Mouse (Mus musculus): ENCODE data around the gene Grifin. TPM values are rescaled to one million over a fixed set of nuclear protein-coding genes. Genes with fewer than 3 reads are reported as not detected.
A peak's percentile ranks its signal among the peaks of the same experiment; 100 is the strongest.

The Grifin gene
- polyA plus RNA-seq, 1 experiment from 2014 or later: not detected

DNA sequence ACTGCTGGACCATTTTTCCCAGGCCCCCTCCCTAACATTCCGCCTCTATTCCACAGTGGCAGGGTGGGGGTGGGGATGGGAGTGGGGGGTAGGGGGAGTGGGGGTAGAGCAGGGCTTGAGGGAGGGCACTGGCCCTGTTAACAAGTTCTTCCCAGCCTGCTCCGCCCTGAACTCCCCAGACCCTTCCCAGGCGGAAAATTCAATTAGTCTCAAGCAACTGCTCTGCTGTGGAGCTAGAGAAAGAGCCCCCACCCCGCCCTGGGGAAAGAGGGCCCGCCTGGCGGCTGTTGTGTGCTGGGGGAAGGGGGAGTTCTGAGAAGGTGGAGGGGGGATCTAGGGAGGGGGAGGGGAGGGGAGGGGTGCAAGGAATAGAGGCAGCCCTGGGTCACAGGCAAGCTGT lies 14.9 kb upstream of the Grifin start:
- H3K27ac ChIP-seq (replicated peaks; ENCODE audit: low read depth, low read length): no peak overlapping the region
- DNase-seq (peak; percentile 79), ATAC-seq (ENCODE audit: low FRiP score, low TSS enrichment) (peak; percentile 67)
- H3K4me1 ChIP-seq (ENCODE audit: control insufficient read depth, insufficient read depth, low read length): peaks cover 50% of the 10 kb centered on the region
- WGBS: 3% methylated on average over 6 of the region's 6 CpGs
- H3K9ac ChIP-seq (replicated peaks; ENCODE audit: low read length): no peak overlapping the region
- H3K27me3 ChIP-seq (ENCODE audit: control insufficient read depth, insufficient read depth, low read length): no peaks in the 10 kb centered on the region
- no peak overlapping the region for H3K4me2 ChIP-seq (ENCODE audit: low read length)
- H3K4me3 ChIP-seq (replicated peaks; ENCODE audit: low read depth, low read length): no peak overlapping the region
- H3K9me3 ChIP-seq (ENCODE audit: control insufficient read depth, low read length): no peaks in the 10 kb centered on the region
- H3K36me3 ChIP-seq (ENCODE audit: control insufficient read depth, insufficient read depth, low read length): no peaks in the 10 kb centered on the region

DNA sequence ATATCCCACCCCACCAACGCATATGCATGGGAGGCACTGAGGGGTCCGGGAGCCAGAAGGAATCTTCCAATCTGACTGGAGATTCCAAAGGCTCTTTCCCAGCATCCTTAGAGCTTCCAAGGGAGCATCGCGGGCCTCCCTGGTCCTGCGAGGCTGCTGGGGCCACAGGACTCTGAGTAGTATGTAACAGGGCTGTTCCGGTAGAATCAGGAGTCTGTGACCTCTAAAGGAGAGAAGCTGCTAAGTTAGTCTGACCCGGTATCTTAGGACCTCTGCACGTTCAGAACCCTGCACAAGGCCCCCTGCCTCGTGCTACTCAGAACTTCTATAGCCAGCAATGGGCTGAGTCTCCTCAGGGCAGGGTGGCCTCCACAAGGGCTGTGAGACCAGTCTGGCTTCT lies 14.3 kb upstream of the Grifin start:
- no peak for ATAC-seq (ENCODE audit: low FRiP score, low TSS enrichment)
- no peak overlapping the region for H3K9ac ChIP-seq (replicated peaks; ENCODE audit: low read length)

DNA sequence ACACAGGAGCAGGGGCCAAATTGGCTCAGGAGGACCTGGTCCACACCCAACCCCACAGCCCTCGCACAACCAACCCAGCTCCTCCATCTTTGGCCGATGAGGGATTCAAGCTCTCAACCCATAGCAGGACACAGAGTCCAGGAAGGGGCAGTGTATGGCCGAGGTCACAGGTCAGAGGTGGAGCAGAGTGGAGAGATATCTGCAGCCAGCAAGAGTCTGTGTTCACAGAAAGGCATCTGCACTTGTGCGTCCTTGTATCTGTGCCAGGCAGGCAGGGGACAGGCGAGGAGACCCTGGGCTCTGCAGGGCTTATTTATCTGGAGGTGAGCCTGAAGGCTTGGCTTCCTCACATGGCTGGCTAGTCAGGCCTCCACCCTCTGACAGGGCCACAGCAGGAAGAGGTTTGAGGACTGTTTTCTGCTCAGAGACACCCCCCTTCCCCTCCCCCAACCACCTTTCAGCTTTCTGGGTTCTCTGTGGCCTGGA lies 10.6 kb upstream of the Grifin start:
- 74% methylated on average over 5 of the region's 5 CpGs for WGBS

More for the DNA sequence above, 14.3 kb upstream of the Grifin start:
- no peak for DNase-seq
- H3K4me2 ChIP-seq (ENCODE audit: low read length): no peak overlapping the region
- H3K4me1 ChIP-seq (ENCODE audit: control insufficient read depth, insufficient read depth, low read length): peaks cover 45% of the 10 kb centered on the region
- 14% methylated on average over 9 of the region's 9 CpGs for WGBS
- H3K36me3 ChIP-seq (ENCODE audit: control insufficient read depth, insufficient read depth, low read length): no peaks in the 10 kb centered on the region
- H3K27me3 ChIP-seq (ENCODE audit: control insufficient read depth, insufficient read depth, low read length): no peaks in the 10 kb centered on the region
- H3K4me3 ChIP-seq (replicated peaks; ENCODE audit: low read depth, low read length): no peak overlapping the region
- no peak overlapping the region for H3K27ac ChIP-seq (replicated peaks; ENCODE audit: low read depth, low read length)
- H3K9me3 ChIP-seq (ENCODE audit: control insufficient read depth, low read length): no peaks in the 10 kb centered on the region

DNA sequence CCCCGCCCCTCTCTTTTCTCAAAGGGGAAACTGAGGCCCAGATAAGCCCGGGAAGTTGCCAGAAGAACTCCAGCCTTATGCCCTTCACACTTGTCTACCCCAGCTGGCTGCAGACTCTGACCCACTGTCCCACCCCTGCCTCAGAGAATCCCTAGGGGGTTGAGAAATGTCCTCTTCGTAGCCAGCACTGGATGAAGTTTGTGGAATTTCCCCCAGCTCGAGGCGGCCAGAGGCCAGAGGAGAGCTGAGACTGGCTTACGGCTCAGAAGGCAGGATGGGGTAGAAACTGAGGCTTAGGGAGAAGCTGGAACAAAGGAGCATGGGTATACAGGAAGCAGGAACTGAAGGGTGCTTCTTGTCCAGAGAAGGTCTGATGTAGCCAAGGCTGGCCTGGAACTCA lies 7.7 kb upstream of the Grifin start:
- no peak overlapping the region for H3K9ac ChIP-seq (replicated peaks; ENCODE audit: low read length)
- 85% methylated on average over 6 of the region's 6 CpGs for WGBS
- no peaks in the 10 kb centered on the region for H3K9me3 ChIP-seq (ENCODE audit: control insufficient read depth, low read length)
- no peak overlapping the region for H3K4me3 ChIP-seq (replicated peaks; ENCODE audit: low read depth, low read length)
- no peaks in the 10 kb centered on the region for H3K36me3 ChIP-seq (ENCODE audit: control insufficient read depth, insufficient read depth, low read length)
- ATAC-seq (ENCODE audit: low FRiP score, low TSS enrichment) (no peak), DNase-seq (no peak)
- no peaks in the 10 kb centered on the region for H3K27me3 ChIP-seq (ENCODE audit: control insufficient read depth, insufficient read depth, low read length)
- no peak overlapping the region for H3K27ac ChIP-seq (replicated peaks; ENCODE audit: low read depth, low read length)
- no peaks in the 10 kb centered on the region for H3K4me1 ChIP-seq (ENCODE audit: control insufficient read depth, insufficient read depth, low read length)
- no peak overlapping the region for H3K4me2 ChIP-seq (ENCODE audit: low read length)

More for the DNA sequence above, 10.6 kb upstream of the Grifin start:
- Histone ChIP-seq H3K9me3 (ENCODE audit: control insufficient read depth, low read length) (no peaks in the 10 kb centered on the region), H3K36me3 (ENCODE audit: control insufficient read depth, insufficient read depth, low read length) (no peaks in the 10 kb centered on the region), H3K27ac (replicated peaks; ENCODE audit: low read depth, low read length) (no peak overlapping the region), H3K27me3 (ENCODE audit: control insufficient read depth, insufficient read depth, low read length) (no peaks in the 10 kb centered on the region), H3K4me2 (ENCODE audit: low read length) (no peak overlapping the region), H3K4me3 (replicated peaks; ENCODE audit: low read depth, low read length) (no peak overlapping the region), H3K9ac (replicated peaks; ENCODE audit: low read length) (no peak overlapping the region), H3K4me1 (ENCODE audit: control insufficient read depth, insufficient read depth, low read length) (peaks cover 17% of the 10 kb centered on the region)
- ATAC-seq (ENCODE audit: low FRiP score, low TSS enrichment) (no peak), DNase-seq (no peak)

DNA sequence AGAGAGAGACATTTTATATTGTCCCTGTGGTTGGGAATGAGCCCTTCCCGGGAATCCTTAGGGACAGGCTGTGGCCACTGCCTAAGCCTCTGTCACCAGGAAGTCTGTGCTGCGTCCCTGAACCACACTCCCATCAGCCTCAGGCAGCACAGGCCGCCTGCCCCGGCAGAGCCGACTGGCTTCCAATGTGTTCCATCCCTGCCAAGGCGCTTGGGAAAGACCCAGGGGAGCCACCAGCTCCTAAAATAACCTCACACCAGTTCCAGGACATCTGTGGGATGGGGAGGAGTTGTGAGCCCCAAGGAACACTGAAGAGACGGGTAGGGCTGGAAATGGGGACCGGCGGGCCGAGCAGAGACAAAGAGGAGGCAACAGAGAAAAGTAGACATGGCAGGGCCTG lies 6.8 kb upstream of the Grifin start:
- Histone ChIP-seq H3K4me1 (ENCODE audit: control insufficient read depth, insufficient read depth, low read length) (no peaks in the 10 kb centered on the region), H3K4me3 (replicated peaks; ENCODE audit: low read depth, low read length) (no peak overlapping the region), H3K36me3 (ENCODE audit: control insufficient read depth, insufficient read depth, low read length) (no peaks in the 10 kb centered on the region), H3K4me2 (ENCODE audit: low read length) (no peak overlapping the region), H3K27ac (replicated peaks; ENCODE audit: low read depth, low read length) (no peak overlapping the region), H3K9me3 (ENCODE audit: control insufficient read depth, low read length) (no peaks in the 10 kb centered on the region), H3K9ac (replicated peaks; ENCODE audit: low read length) (no peak overlapping the region), H3K27me3 (ENCODE audit: control insufficient read depth, insufficient read depth, low read length) (no peaks in the 10 kb centered on the region)
- ATAC-seq (ENCODE audit: low FRiP score, low TSS enrichment): no peak
- whole genome bisulfite sequencing: 58% methylated on average over 10 of the region's 10 CpGs
- no peak for DNase-seq

DNA sequence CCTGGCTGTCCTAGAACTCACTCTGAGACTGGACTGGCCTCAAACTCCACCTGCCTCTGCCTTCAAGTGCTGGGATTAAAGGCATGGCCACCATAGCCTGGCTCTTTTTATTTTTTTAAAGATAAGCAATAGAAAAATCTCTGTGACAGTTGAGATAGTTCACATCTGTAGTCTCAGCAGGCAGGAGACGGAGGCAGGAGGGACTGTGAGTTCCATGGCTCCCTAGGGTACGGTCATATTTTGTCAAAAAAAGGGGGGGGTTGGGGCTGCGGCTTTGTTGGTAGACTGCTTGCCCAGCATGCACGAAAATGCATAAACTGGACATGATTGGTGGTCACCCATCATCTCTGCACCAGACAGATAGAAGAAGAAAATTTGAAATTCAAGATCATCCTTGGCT lies 6.3 kb upstream of the Grifin start:
- H3K4me2 ChIP-seq (ENCODE audit: low read length): no peak overlapping the region
- no peak overlapping the region for H3K9ac ChIP-seq (replicated peaks; ENCODE audit: low read length)
- ATAC-seq (ENCODE audit: low FRiP score, low TSS enrichment) (no peak), DNase-seq (no peak)
- 70% methylated on average over 4 of the region's 4 CpGs for WGBS
- no peak overlapping the region for H3K27ac ChIP-seq (replicated peaks; ENCODE audit: low read depth, low read length)
- no peaks in the 10 kb centered on the region for H3K9me3 ChIP-seq (ENCODE audit: control insufficient read depth, low read length)
- no peaks in the 10 kb centered on the region for H3K27me3 ChIP-seq (ENCODE audit: control insufficient read depth, insufficient read depth, low read length)
- H3K4me1 ChIP-seq (ENCODE audit: control insufficient read depth, insufficient read depth, low read length): no peaks in the 10 kb centered on the region
- no peaks in the 10 kb centered on the region for H3K36me3 ChIP-seq (ENCODE audit: control insufficient read depth, insufficient read depth, low read length)
- no peak overlapping the region for H3K4me3 ChIP-seq (replicated peaks; ENCODE audit: low read depth, low read length)

DNA sequence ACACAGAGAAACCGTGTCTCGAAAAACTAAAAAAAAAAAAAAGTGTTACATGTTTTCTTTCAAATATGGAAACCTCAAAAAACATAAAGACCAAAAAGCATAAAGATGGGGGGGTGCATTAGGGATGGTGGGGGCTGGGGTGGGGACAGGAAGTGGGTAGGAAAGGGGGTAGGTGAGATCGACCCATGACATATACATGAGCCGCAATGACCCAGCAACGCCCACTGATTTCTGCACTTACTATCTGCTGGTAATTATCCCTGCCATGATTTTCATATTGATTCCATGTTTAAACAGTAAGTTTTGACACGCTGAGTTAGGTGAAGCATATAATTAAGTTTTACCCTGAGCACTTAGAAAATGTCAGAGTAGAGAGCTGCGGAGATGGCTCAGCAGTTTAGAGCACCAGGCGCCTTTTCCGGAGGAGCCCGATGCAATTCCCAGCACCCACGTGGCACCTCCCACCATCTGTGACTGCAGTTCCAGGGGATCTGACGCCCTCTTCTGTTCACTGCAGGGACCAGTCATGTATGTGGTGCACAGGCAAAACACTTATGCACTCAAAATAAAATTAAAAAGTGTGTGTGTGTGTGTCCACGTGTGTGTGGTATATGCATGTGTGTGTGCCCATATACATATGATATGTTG lies 5.5 kb upstream of the Grifin start:
- no peak for DNase-seq
- Histone ChIP-seq H3K4me2 (ENCODE audit: low read length) (no peak overlapping the region), H3K4me3 (replicated peaks; ENCODE audit: low read depth, low read length) (no peak overlapping the region), H3K36me3 (ENCODE audit: control insufficient read depth, insufficient read depth, low read length) (no peaks in the 10 kb centered on the region), H3K27ac (replicated peaks; ENCODE audit: low read depth, low read length) (no peak overlapping the region), H3K9ac (replicated peaks; ENCODE audit: low read length) (no peak overlapping the region), H3K9me3 (ENCODE audit: control insufficient read depth, low read length) (no peaks in the 10 kb centered on the region), H3K4me1 (ENCODE audit: control insufficient read depth, insufficient read depth, low read length) (0 out of 2 replicates have a peak, but pooled peaks cover 4% of the 10 kb centered on the region), H3K27me3 (ENCODE audit: control insufficient read depth, insufficient read depth, low read length) (no peaks in the 10 kb centered on the region)
- WGBS: 90% methylated on average over 13 of the region's 13 CpGs
- no peak for ATAC-seq (ENCODE audit: low FRiP score, low TSS enrichment)

DNA sequence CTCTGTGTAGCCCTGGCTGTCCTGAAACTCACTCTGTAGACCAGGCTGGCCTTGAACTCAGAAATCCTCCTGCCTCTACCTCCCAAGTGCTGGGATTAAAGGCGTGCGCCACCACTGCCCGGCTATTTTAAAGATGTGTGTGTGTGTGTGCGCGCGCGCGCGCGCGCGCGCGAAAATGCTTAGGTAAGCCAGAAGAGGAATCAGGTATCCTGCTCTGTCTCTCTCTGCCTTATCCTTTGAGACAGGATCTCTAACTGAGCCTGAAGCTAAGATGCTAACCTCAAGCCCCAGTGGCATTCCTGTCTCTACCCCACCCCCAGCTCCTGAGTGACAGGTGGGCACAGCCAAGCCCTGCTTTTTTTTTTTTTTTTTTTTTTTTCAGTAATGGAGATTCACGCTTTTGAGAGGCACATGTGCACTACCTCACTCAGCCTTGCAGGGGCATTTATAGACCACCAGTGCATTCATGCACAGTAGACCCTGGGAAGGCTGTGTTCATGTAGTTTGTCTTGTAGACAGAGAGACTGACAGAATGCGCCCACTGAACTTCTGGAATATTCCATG lies 4.2 kb upstream of the Grifin start:
- H3K4me3 ChIP-seq (replicated peaks; ENCODE audit: low read depth, low read length): no peak overlapping the region
- ATAC-seq (ENCODE audit: low FRiP score, low TSS enrichment) (no peak), DNase-seq (peak; percentile 24)
- peaks cover 5% of the 10 kb centered on the region; the same call in 1 of the 2 replicates for H3K4me1 ChIP-seq (ENCODE audit: control insufficient read depth, insufficient read depth, low read length)
- WGBS: 86% methylated on average over 16 of the region's 16 CpGs
- H3K36me3 ChIP-seq (ENCODE audit: control insufficient read depth, insufficient read depth, low read length): no peaks in the 10 kb centered on the region
- H3K9ac ChIP-seq (replicated peaks; ENCODE audit: low read length): no peak overlapping the region
- H3K27me3 ChIP-seq (ENCODE audit: control insufficient read depth, insufficient read depth, low read length): no peaks in the 10 kb centered on the region
- H3K4me2 ChIP-seq (ENCODE audit: low read length): no peak overlapping the region
- H3K27ac ChIP-seq (replicated peaks; ENCODE audit: low read depth, low read length): no peak overlapping the region
- H3K9me3 ChIP-seq (ENCODE audit: control insufficient read depth, low read length): no peaks in the 10 kb centered on the region
